25 mouse cellular contexts compared by ENCODE assay signal in the genomic region with DNA sequence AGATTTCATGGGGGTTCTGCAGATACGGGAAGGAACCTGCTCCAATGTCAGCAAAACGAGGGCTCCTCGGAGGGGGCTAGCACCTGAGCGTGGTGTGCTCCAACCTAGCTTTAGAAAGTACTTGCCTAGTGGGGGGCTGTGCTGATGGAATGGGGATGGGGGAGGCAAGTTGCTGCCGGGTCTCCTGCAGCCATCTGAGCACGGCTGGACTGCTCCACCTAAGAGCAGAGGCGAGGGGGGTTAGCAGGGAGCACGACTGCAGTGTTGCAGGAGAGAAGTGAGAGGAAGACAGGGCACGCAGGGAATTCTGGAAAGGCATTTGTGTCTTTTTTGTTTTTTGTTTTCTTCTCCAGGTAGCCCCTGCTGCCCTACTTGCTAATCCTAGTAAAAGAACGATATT. TPM values are rescaled to one million over a fixed set of nuclear protein-coding genes. Genes with fewer than 3 reads are reported as not detected.
"Had no signal": no experiment of that assay in that cellular context is flagged by ENCODE, and none has a peak within 500 bp of the region (broad histone marks: within the 10 kb centered on the region; RNA-seq: fewer than 3 reads in every experiment).

No protein-coding gene starts in this region.

- H3K4me1 ChIP-seq: liver, embryonic 13.5 days; lung, embryonic 15.5 days; midbrain, embryonic 15.5 days; neural tube, embryonic 12.5 days; stomach, embryonic 15.5 days had no signal

- H3K9me3 ChIP-seq: liver, embryonic 13.5 days; lung, embryonic 15.5 days; megakaryocyte, embryonic 14.5 days; midbrain, embryonic 15.5 days; neural tube, embryonic 12.5 days; stomach, embryonic 15.5 days had no signal

- H3K27ac ChIP-seq: kidney, postnatal 0 days; layer of hippocampus, adult 2 months; liver, embryonic 13.5 days; lung, embryonic 15.5 days; macrophage; midbrain, embryonic 15.5 days; neural tube, embryonic 12.5 days; stomach, embryonic 15.5 days had no signal

- DNase-seq: kidney, adult 18-20 months; kidney, postnatal 4 days; left cerebral cortex, postnatal 4 days; liver; liver, embryonic 13.5 days; liver, postnatal 0 days; lung, postnatal 14 days; right cerebral cortex, postnatal 14 days; thymus, adult 2 months; thymus, postnatal 36 days had no signal

- H3K27me3 ChIP-seq: liver, embryonic 13.5 days; lung, embryonic 15.5 days; midbrain, embryonic 15.5 days; neural tube, embryonic 12.5 days; stomach, embryonic 15.5 days had no signal

- ATAC-seq: liver, postnatal 0 days; midbrain, embryonic 15.5 days had no signal

- H3K4me3 ChIP-seq: layer of hippocampus, adult 2 months; liver, embryonic 13.5 days; lung, embryonic 15.5 days; midbrain, embryonic 15.5 days; neural tube, embryonic 12.5 days; stomach, embryonic 15.5 days had no signal

- H3K36me3 ChIP-seq: liver, embryonic 13.5 days; lung, embryonic 15.5 days; midbrain, embryonic 15.5 days; neural tube, embryonic 12.5 days; stomach, embryonic 15.5 days had no signal

- H3K4me2 ChIP-seq: midbrain, embryonic 11.5 days; midbrain, embryonic 15.5 days; neural tube, embryonic 12.5 days had no signal

- H3K9ac ChIP-seq: liver, embryonic 13.5 days; liver, postnatal 0 days; lung, embryonic 15.5 days; midbrain, embryonic 15.5 days; neural tube, embryonic 12.5 days; stomach, embryonic 15.5 days had no signal

RNA-seq across cellular contexts. Expression of a gene that starts 44.5 kb away (rescaled TPM):
- total RNA-seq: monocyte, adult 5-6 weeks; neutrophil, adult 5-6 weeks had no signal
- polyA plus RNA-seq: macrophage; midbrain, embryonic 11.5 days; spleen, adult 2 months; thymus, adult 2 months had no signal

RNA-seq across cellular contexts. Expression of a gene that starts 56.5 kb away (rescaled TPM):
- total RNA-seq: layer of hippocampus, postnatal 14 days; left cerebral cortex, adult 18-20 months; left cerebral cortex, postnatal 10 days; monocyte, adult 5-6 weeks had no signal
- polyA plus RNA-seq: kidney, postnatal 0 days; liver, embryonic 13.5 days; macrophage; midbrain, embryonic 15.5 days; neural tube, embryonic 12.5 days; spleen, adult 2 months; thymus, adult 2 months had no signal
